Mouse (Mus musculus) small intestine, adult 2 months (tissue): ENCODE measurements around the gene Slc35f4. TPM values are rescaled to one million over a fixed set of nuclear protein-coding genes. Genes with fewer than 3 reads are reported as not detected.

Source experiments
- H3K27ac ChIP-seq: fragments of 200-500 bp; 2 replicates; pipeline ENCODE4 v1.5.1; 2012; ENCODE audit warnings: low read depth, low read length, control low read depth, inconsistent platforms; ENCODE audit not compliant: insufficient read depth
- H3K27me3 ChIP-seq: fragments of 200-500 bp; 2 replicates; pipeline ENCODE4 v1.6.1; 2012; ENCODE audit warnings: mild to moderate bottlenecking, moderate library complexity, low read length, inconsistent platforms; ENCODE audit not compliant: control insufficient read depth, insufficient read depth
- H3K36me3 ChIP-seq: fragments of 200-500 bp; 2 replicates; pipeline ENCODE4 v1.6.1; 2012; ENCODE audit warnings: mild to moderate bottlenecking, low read length, control low read depth, inconsistent platforms; ENCODE audit not compliant: control insufficient read depth, insufficient read depth
- H3K4me1 ChIP-seq: fragments of 200-500 bp; 2 replicates; pipeline ENCODE4 v1.6.1; 2012; ENCODE audit warnings: low read length, inconsistent platforms, mixed read lengths; ENCODE audit not compliant: control insufficient read depth, insufficient read depth, insufficient read length
- H3K4me3 ChIP-seq: fragments of 200-500 bp; 2 replicates; pipeline ENCODE4 v1.5.1; 2012; ENCODE audit warnings: low read depth, mild to moderate bottlenecking, control low read depth, inconsistent platforms, low read length, moderate library complexity
- CTCF ChIP-seq: fragments of 200-500 bp; IDR thresholded peaks from 2 replicates; pipeline ENCODE4 v1.5.1; 2012; ENCODE audit warnings: low read depth, mild to moderate bottlenecking, control low read depth, inconsistent platforms, low read length, moderate library complexity, mixed read lengths; ENCODE audit not compliant: insufficient replicate concordance, insufficient read length; ENCODE audit errors: extremely low read depth
- POLR2A ChIP-seq: fragments of 200-500 bp; IDR thresholded peaks from 2 replicates; pipeline ENCODE4 v1.6.1; 2012; ENCODE audit warnings: low read depth, mild to moderate bottlenecking, control low read depth, inconsistent platforms, low read length, moderate library complexity
- WGBS: fragments of 180-500 bp; shearing (Covaris S2); methylation state at CpG from one replicate; pipeline ENCODE4 v1.1.7; 2018; 5-methylcytosine and 5-hydroxymethylcytosine counted together
- polyA plus RNA-seq: library from polyadenylated mRNA; depleted of rRNA; stranded (reverse); fragments of >200 nt; gene quantifications from 2 replicates; pipeline ENCODE4 v1.2.3, GENCODE M21; 2012

Gene Slc35f4
- polyA plus RNA-seq, 1 experiment: not detected

- TF ChIP-seq CTCF (no peak), POLR2A (no peak)
- Histone ChIP-seq H3K36me3 (no peaks in the 10 kb centered on the region), H3K27me3 (no peaks in the 10 kb centered on the region), H3K4me3 (no peak overlapping the region), H3K27ac (no peak overlapping the region), H3K4me1 (no peaks in the 10 kb centered on the region)
- WGBS: 62% methylated on average over 2 of the region's 2 CpGs
Observed at GRCm38 (mm10) chr14:49514137-49514536, 11.7 kb downstream of the Slc35f4 start.

GRCm38 (mm10) chr14:49495192-49495591, 30.7 kb downstream of the Slc35f4 start:
- Histone ChIP-seq H3K36me3 (no peaks in the 10 kb centered on the region), H3K27ac (no peak overlapping the region), H3K4me3 (no peak overlapping the region), H3K4me1 (no peaks in the 10 kb centered on the region), H3K27me3 (no peaks in the 10 kb centered on the region)
- no peak for TF ChIP-seq POLR2A
- TF ChIP-seq CTCF: no peak
- WGBS: 80% methylated on average over 1 of the region's 1 CpGs

GRCm38 (mm10) chr14:49493793-49494192, 32.1 kb downstream of the Slc35f4 start:
- Histone ChIP-seq H3K27ac (no peak overlapping the region), H3K27me3 (no peaks in the 10 kb centered on the region), H3K4me1 (no peaks in the 10 kb centered on the region), H3K4me3 (no peak overlapping the region), H3K36me3 (no peaks in the 10 kb centered on the region)
- WGBS: 41% methylated on average over 1 of the region's 1 CpGs
- no peak for TF ChIP-seq POLR2A
- no peak for TF ChIP-seq CTCF

GRCm38 (mm10) chr14:49492506-49492905, 33.3 kb downstream of the Slc35f4 start:
- no peaks in the 10 kb centered on the region for H3K4me1 ChIP-seq
- no peaks in the 10 kb centered on the region for H3K36me3 ChIP-seq
- H3K27me3 ChIP-seq: no peaks in the 10 kb centered on the region
- H3K4me3 ChIP-seq: no peak overlapping the region
- 70% methylated on average over 3 of the region's 3 CpGs for WGBS
- TF ChIP-seq CTCF: no peak
- no peak for TF ChIP-seq POLR2A
- no peak overlapping the region for H3K27ac ChIP-seq

GRCm38 (mm10) chr14:49476602-49477001, 49.2 kb downstream of the Slc35f4 start:
- no peaks in the 10 kb centered on the region for H3K36me3 ChIP-seq
- WGBS: 64% methylated on average over 2 of the region's 2 CpGs
- no peaks in the 10 kb centered on the region for H3K27me3 ChIP-seq
- H3K27ac ChIP-seq: no peak overlapping the region
- TF ChIP-seq CTCF: no peak
- TF ChIP-seq POLR2A: no peak
- no peak overlapping the region for H3K4me3 ChIP-seq
- H3K4me1 ChIP-seq: no peaks in the 10 kb centered on the region

- TF ChIP-seq CTCF (no peak), POLR2A (no peak)
- Histone ChIP-seq H3K27ac (no peak overlapping the region), H3K27me3 (no peaks in the 10 kb centered on the region), H3K4me3 (no peak overlapping the region), H3K36me3 (no peaks in the 10 kb centered on the region), H3K4me1 (no peaks in the 10 kb centered on the region)
- 66% methylated on average over 2 of the region's 2 CpGs for WGBS
Observed at GRCm38 (mm10) chr14:49461761-49462160, 64.1 kb downstream of the Slc35f4 start.

GRCm38 (mm10) chr14:49460799-49461198, 65.0 kb downstream of the Slc35f4 start:
- no peak for TF ChIP-seq POLR2A
- Histone ChIP-seq H3K36me3 (no peaks in the 10 kb centered on the region), H3K4me1 (no peaks in the 10 kb centered on the region), H3K27ac (no peak overlapping the region), H3K4me3 (no peak overlapping the region), H3K27me3 (no peaks in the 10 kb centered on the region)
- 66% methylated on average over 3 of the region's 3 CpGs for WGBS
